Mouse (Mus musculus): ENCODE results near the gene Mpp6.

GRCm38 (mm10) chr6:50137651-50138050 is 27.6 kb downstream of the Mpp6 start:
- no peak for TF ChIP-seq CTCF (IDR thresholded peaks at IDR 0.05; ENCODE audit: insufficient read depth, low read depth, low read length)
- no peak for TF ChIP-seq POLR2A (IDR thresholded peaks at IDR 0.05; ENCODE audit: insufficient read depth, low read depth, low read length)
